Mouse (Mus musculus): ENCODE measurements around the gene Nmrk1.

The Nmrk1 gene

DNA sequence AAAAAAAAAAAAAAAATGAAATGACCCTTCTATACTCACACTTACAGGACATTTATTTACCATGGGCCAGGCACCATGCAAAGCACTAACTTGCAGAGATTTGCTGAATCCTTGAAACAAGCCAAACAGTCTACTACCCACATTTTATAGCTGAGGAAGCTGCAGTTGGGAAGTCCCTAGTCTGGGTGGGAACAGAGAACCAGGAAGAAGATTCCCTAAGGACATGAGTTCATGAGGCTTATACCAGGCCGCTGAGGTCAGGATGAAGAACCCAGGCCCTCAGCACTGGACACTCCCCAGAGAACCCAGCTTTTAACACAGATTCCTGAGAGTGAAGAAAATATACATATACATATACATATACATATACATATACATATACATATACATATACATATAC lies 14.2 kb upstream of the Nmrk1 start:
- DNase-seq (ENCODE audit: low spot score), result no peak

- no peak for DNase-seq (ENCODE audit: low spot score)
Measured at GRCm38 (mm10) chr19:18619060-18619459, 12.7 kb upstream of the Nmrk1 start.

DNA sequence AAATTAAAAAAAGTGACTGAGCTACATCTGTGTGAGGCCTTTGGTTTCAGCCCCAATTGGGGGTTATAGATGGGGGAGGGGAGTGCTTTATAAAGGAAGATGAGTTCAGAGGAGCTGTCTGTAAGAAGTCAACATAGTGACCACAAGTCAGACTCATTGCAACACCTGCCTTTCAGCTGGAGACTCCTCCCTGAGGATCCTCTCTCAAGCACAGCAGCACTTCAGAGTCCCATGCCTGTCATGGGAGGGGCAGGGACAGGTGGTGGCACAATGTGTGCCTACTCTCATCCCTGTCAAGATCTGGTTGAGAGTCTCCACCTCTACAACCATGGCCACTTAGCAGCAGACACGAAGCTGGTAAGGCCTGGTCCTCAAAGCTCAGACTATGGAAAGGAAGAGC lies 12.1 kb upstream of the Nmrk1 start:
- no peak for DNase-seq (ENCODE audit: low spot score)

- no peak for DNase-seq (ENCODE audit: low spot score)
Measured at GRCm38 (mm10) chr19:18623894-18624293, 7.9 kb upstream of the Nmrk1 start.

DNA sequence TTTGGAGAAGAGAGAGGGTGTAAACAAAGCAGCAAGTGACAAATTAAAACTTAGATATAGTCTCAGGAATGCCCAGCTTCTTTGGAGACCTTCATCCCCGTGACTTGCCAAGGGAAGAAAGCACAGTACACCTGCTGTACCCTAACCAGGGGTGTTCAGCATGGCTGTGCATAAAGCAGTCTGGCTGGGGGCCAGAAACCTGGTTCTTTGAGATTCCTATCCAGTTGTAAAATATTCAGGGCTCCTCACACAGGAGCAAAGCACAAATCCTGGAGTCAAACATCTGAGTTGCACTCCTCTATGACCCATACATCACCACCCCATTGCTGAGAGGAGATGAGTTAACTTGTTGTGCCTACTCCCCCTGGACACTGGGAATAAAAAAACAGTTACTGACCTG lies 2.2 kb upstream of the Nmrk1 start:
- no peak for DNase-seq (ENCODE audit: low spot score)

DNA sequence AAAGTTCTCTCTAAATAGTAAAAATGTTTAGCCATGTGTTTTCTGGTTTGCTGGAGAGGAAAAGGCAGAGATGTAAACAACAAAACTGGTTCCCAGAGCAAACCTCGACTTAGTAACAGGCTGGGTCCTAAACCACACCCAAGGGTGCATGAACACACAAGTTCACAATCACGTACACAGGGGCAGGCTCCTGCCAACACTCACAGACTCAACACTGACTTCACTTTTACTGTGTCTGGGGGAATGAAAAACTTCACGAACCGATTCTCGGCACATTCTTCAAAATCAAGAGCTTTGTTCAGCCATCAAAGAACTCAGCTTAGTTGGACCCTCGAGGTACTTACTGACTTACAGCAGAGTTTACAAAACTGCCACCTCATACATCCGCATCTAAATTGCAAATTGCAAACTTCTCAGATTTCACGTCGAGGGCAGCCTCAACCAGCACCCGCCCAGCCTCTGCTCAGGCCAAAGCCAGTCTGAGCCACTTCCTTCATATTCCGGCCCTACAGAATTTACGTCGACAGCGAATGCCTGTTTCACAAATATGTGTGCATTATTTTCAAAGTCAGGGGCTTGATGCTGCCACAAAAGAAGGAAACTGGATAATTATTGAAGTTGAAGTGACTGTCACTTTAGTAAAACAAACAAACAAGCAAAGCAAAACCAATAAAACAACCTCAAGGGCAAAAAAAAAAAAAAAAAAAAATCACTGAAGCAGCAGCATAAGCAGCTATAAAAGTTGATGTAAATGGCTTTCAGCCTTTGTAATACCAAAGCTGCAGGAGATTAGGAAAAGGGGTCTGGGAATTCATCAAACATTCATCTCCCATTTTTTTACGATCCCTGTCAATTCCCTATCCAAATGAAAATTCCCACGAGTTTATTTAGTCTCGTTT lies 1.3 kb upstream of the Nmrk1 start:
- no peak for DNase-seq (ENCODE audit: low spot score)

DNA sequence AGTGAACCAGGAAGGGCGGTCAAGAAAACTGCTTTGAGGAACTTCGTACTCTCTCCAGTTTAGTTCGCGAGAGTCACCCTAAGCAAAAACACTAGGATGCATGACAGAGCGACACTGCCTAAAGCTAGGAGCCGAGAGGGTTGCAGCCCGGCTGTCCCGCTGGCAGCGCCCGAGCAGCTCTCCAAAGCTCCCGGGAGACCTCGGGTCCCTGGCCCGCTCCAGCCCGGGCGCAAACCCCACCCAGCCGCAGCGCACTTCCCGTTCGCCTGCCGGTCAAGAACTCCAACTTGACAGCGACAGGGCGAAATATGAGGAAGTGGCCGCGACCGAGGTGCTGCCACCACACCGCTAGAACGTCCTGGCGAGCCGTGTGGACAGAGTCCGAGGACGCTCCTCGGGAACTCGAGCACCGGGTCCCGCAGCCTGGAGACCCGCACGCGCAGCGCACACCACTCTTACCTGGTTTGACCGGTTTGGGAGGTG lies 548 bp upstream of the Nmrk1 start:
- DNase-seq (ENCODE audit: low spot score), result peak; percentile 43

- DNase-seq (ENCODE audit: low spot score), result no peak
Measured at GRCm38 (mm10) chr19:18632231-18633185, 758 bp downstream of the Nmrk1 start.

DNA sequence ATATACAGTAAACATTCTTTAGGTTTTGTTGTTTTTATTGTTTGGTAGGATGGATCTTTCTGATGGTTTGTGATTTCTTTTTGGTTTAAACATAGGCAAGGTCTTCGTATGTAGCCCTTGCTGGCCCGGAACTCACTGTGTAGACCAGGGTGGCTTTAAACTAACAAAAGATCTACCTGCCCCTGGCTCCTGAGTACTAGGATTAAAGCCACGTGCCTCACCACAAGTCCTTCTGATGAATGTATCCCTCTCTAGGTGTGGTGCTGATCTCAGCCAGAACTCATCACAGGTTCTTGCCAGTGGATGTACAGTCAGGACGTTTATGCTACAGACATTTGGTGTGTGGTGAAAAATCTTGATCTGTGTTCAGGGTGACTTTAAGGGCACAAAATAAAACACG lies 6.2 kb downstream of the Nmrk1 start:
- no peak for DNase-seq (ENCODE audit: low spot score)

DNA sequence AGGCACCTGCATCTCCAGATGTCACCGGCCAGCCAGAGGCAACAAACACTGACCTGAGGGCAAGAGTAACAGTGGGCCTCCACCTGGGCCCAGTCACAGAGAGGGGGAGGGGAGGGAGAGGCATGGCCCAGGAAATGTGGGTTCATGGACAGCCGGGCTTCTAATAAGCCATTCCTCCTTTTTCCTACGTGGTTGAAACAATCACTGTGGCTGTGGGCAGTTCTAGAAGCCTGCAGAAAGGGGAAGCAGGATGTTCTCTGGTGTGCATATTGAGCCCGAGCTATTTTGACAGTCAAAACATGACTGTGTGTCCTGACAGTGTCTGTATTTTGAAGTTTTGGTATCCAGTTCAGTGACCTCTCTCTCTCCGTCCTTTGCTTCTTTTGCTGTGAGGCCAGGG lies 7.2 kb downstream of the Nmrk1 start:
- no peak for DNase-seq (ENCODE audit: low spot score)

- DNase-seq (ENCODE audit: low spot score), result no peak
Measured at GRCm38 (mm10) chr19:18639552-18639951, 7.8 kb downstream of the Nmrk1 start.

GRCm38 (mm10) chr19:18641001-18641400 lies 9.3 kb downstream of the Nmrk1 start:
- DNase-seq (ENCODE audit: low spot score), result no peak

GRCm38 (mm10) chr19:18643411-18643810 lies 11.7 kb downstream of the Nmrk1 start:
- DNase-seq (ENCODE audit: low spot score), result no peak

DNA sequence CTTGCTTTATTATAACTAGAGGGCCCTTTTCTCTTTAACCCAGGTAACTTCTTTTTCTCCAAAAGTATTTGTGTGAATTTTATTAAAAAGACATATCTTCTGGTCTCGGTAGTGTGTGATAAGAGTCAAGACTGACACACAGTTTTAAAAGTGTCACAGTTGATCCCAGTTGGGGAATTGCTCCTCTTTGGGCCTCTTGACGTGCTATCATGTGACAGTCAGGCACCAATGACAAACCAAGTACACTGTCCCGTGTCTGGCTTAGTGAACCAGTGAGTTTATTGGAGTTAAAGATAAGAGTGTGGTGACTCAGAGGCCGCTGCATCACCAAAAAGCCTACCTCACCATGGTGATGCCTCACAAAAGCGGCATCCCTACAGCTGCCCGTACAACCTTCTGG lies 12.3 kb downstream of the Nmrk1 start:
- DNase-seq (ENCODE audit: low spot score), result no peak

DNA sequence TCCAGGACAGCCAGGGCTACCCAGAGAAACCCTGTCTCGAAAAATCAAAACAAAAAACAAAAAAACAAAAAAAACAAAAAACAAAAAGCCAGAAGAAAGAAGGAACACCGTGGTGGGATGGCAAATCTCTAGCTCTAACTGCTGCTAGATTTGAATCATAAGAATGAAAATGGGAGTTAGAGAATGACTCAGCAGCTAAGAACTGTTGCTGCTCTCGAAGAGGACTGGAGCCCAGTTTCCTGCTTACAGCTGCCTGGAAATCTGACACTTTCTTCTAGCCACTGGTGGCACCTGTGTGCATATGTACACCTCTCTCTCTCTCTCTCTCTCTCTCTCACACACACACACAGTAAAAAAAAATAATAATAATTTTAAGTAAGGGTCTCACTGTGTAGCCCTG lies 14.6 kb downstream of the Nmrk1 start:
- no peak for DNase-seq (ENCODE audit: low spot score)

- DNase-seq (ENCODE audit: low spot score), result no peak
Measured at GRCm38 (mm10) chr19:18646853-18647420, 15.2 kb downstream of the Nmrk1 start.

DNA sequence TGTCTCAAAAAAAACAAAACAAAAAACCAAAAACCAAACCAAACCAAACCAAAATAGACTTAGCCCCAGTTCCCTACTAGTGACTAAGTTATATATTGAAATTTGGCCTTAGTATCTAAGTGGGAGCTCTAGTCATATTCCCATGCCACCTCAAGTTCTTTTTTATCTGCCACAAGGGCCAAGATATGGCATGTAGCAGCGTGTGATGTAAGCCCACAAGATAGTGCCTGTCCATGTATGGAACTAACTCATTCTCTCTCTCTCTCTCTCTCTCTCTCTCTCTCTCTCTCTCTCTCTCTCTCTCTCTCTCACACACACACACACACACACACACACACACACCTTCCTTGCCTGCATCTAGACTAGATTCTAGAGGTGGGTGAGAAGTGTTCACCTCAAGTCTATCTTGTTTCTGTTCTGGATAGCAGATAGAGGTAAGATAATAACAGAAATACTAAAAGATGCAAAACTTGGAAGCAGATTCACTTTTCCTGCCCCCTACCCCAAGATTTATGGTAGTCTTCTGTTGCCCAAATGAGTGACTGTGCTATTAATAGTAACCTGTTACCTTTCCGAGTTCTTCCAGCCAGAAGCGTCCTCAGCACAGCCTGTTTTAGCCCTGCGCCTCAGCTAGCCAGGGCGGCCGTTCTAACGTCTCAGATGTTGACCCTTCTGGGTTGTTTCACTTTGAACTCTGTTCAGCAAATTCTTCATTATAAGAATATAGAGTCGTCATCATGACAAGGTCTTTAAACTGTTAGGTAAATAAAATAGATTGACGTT lies 16.2 kb downstream of the Nmrk1 start:
- no peak for DNase-seq (ENCODE audit: low spot score)

- DNase-seq (ENCODE audit: low spot score), result no peak
Measured at GRCm38 (mm10) chr19:18648558-18648945, 16.8 kb downstream of the Nmrk1 start.

GRCm38 (mm10) chr19:18649955-18650354 lies 18.2 kb downstream of the Nmrk1 start:
- DNase-seq (ENCODE audit: low spot score), result no peak

DNA sequence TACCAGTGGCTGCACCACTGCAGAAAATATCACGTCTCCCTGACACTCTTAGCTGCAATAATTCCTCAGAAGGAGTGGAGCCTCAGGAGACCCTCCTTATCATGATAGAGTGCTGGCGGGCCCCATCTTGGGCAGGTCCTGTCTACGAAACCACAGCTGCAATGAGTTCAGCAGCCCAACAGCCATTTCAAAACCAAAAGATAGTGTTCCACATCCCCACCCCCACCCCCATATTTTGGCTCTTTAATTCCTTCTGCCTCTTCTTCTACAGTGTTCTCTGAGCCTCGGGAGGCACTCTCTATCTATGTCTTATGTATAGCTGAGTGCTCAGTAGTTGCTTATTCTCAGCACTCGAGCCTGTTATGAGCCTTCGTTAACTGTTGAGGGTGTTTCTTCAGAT lies 18.7 kb downstream of the Nmrk1 start:
- DNase-seq (ENCODE audit: low spot score), result no peak

GRCm38 (mm10) chr19:18652592-18652991 lies 20.8 kb downstream of the Nmrk1 start:
- no peak for DNase-seq (ENCODE audit: low spot score)

- DNase-seq (ENCODE audit: low spot score), result no peak
Measured at GRCm38 (mm10) chr19:18653058-18653457, 21.3 kb downstream of the Nmrk1 start.
